Mouse (Mus musculus) Patski (cell line): ENCODE measurements at regions not wholly inside any gene's neighbourhood (a gene's known extent, or its start where the extent isn't known, plus 50 kb on each side); places are given as distances from the start of the nearest gene placed in this dataset.

ENCODE experiments used
- ATAC-seq: fragments of 100-300 bp; one replicate; pipeline ENCODE4 v1.8.0; 2021
- CTCF ChIA-PET: fragments of 350-600 bp; sonication (Branson Sonifier 250); formaldehyde crosslinking; loops from one replicate; lab custom pipeline; 2022; ENCODE audit warnings: inconsistent platforms; lab: Charles Lee
- POLR2A ChIA-PET: fragments of 350-600 bp; sonication (Branson Sonifier 250); formaldehyde crosslinking; loops from one replicate; lab custom pipeline; 2022; ENCODE audit warnings: antibody characterized with exemption, inconsistent platforms; lab: Charles Lee
- DNase-seq: peaks from one replicate; pipeline ENCODE4 v3.0.0-alpha.2; 2011; ENCODE audit warnings: low read depth, low spot score
- H3K27me3 ChIP-seq: fragments of 371-371 bp; one replicate; pipeline ENCODE4 v1.5.1; 2021
- CTCF ChIP-seq: fragments of 100-300 bp; IDR thresholded peaks from one replicate; pipeline ENCODE4 v1.5.1; 2021
- in situ Hi-C: fragments of 300-500 bp; cut with MboI; formaldehyde crosslinking; loops from 3 replicates; pipeline ENCODE4 v1.11.1; 2018; ENCODE audit warnings: low pct_unique_long_range_greater_than_20kb, mixed read lengths

DNA sequence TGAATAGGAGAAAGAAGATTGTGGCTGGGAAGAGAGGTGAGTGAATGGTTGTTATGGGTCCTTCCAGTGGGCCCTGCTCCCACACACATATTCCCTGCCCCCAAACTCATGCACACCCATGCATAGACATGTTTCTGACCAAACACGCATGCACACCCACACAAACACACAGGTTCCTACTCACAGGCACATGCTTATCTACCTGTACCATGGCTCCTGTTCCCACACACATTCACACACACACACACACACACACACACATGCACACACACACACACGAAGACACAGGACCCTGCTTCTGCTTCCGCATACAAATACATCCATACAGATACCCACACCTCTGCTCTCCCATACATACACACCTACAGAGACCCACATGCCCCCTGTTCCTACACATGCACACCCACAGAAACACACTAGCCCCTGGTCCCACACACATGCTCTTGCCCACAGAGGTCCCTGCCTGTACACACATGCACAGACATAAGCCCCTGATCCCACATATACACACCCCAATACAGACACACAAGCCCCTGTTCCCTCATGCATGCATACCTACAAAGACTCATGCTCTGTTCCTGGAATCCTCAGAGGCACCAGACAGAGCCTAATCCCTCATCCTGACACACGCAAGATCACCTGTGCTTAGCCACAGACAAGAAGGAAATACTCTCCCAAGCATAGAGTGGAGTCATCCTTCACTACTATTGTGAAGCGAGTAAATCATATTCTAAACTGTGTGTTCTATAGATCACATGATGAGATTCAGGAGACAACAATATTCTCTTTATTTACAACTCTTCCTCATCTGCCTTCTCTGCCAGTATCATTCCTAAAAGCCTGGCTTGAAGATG is 100.1 kb downstream of the Mycn start:
- ChIA-PET POLR2A (no interaction called here), CTCF (interaction anchor here (0.9 kb wide), 1 partner anchor 11 kb away, joined by 3 read pairs; no protein-coding TSS in a partner anchor)
- DNase-seq (no peak), ATAC-seq (no peak)
- TF ChIP-seq CTCF = no peak
- H3K27me3 ChIP-seq = no peaks in the 10 kb centered on the region
- in situ Hi-C loops = no loop called here

DNA sequence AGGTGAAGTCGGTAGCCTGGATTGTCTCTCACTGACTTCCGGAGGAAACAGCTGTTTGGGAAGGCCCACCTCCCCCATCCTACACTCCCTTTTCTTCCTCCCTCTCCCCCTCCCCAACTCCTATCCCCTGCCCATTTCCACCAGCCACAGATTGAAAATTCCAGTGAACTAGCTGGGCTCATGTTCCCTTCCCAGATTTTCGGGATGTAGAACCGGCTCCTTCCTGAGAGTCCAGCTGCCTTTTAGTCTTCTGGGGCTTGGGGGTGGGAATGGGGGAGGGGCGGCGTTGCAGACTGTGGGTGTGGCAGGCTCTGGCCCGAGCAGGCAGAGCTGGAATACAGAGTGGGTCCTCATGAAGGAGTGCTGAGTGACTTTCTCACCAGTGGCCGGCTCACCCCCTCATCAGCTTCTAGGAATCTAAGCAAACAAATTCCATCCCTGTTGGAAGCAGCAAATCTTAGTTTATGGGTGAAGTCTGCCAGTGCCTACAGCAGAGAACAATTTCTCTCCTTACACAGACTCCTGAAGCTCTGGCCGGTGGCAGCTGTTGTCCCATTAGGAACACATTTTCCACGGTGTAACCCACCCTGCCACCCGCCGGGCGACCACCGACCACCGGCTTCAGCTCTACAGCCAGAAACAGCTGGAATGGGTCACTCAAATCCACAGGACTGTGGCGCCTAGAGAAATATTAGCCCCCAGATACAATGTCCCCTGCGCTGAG is 100.9 kb downstream of the Mycn start:
- in situ Hi-C loops = no loop called here
- ChIA-PET CTCF (no interaction called here), POLR2A (interaction anchor here (0.6 kb wide), 1 partner anchor 16 kb away, joined by 3 read pairs; no protein-coding TSS in a partner anchor)
- ATAC-seq (no peak), DNase-seq (no peak)
- H3K27me3 ChIP-seq = no peaks in the 10 kb centered on the region
- no peak for TF ChIP-seq CTCF

DNA sequence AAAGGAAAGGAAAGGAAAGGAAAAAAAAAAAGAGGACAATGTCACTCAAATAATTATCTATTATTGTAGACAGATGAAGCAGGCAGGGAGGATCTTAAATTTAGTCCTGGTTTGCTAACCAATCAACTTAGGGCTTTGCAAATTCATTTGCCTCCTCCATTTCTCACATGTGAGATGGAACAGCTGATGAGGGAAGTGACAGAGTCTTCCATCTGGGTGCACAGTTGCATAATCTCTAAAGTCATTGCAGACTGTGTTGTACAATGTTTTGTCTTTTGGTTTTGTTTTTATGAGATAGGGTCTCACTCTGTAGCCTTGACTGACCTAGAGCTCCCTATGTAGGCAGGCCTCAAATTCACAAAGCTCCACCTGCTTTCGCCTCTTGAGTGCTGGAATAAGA is 103.9 kb downstream of the Mycn start:
- DNase-seq = no peak
- ATAC-seq = no peak
- in situ Hi-C loops = no loop called here
- no peak for TF ChIP-seq CTCF
- ChIA-PET POLR2A (no interaction called here), CTCF (no interaction called here)
- no peaks in the 10 kb centered on the region for H3K27me3 ChIP-seq

DNA sequence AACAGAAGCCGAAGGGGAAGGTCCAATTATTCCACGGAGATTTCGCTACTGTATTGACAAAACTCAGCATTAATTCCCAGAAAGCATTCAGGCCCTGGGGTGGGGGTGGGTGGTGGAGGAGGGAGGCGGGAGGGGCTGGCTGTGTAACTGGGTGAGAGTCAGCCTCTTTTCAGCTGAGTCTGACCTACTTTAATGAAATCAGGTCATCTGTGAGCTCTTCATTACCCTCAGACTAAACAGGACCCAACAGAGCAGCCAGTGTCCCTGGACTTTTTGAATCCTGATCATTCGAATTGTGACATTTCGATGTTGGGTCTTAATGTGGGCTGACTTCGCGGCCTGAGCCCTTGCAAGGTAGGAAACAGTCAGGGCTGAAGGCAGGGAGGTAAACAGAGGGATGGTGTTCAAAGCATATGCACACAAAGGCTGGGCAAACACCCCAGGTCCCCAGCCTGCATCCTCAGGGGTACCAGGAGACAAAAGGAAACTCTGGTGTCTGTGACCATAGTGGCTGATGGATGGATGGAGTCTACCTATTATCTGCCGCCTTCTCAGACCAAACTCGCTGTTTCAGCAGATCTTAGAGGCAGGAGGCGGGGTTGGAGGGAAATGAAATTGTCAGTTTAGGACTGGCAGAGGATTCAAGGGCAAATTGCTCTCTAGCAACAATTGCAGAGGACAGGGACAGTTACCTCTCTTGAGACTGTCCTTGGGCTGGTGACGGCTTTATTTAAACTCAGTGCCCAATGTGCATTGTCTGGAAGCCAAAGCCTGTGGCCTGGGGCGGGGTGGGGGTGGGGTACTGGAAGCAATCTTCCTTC is 113.7 kb downstream of the Mycn start:
- ChIA-PET POLR2A (no interaction called here), CTCF (no interaction called here)
- in situ Hi-C loops = no loop called here
- DNase-seq (no peak), ATAC-seq (no peak)
- H3K27me3 ChIP-seq = no peaks in the 10 kb centered on the region
- no peak for TF ChIP-seq CTCF

DNA sequence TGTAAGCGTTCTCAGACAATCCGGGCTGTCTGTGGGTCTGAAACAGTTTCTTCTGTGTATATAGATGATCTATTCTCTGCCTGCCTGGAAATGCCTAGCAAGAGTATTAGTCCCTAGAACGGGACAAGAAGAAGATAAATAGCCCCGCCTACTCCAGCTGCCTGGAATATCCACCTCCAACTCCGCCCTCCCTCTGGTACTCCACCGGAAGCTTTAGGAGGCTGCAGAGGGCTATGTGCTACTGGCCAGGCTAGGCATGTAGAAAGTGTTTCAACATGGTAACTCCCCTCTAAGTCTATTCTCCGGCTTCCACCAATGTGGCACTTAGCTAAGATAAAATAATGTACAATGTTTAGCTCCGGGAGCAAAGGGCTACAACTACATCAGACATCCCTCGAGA is 114.3 kb downstream of the Mycn start:
- POLR2A ChIA-PET = no interaction called here
- DNase-seq = no peak
- in situ Hi-C loops = no loop called here
- ATAC-seq = no peak
- CTCF ChIA-PET = no interaction called here
- H3K27me3 ChIP-seq = no peaks in the 10 kb centered on the region
- no peak for TF ChIP-seq CTCF

DNA sequence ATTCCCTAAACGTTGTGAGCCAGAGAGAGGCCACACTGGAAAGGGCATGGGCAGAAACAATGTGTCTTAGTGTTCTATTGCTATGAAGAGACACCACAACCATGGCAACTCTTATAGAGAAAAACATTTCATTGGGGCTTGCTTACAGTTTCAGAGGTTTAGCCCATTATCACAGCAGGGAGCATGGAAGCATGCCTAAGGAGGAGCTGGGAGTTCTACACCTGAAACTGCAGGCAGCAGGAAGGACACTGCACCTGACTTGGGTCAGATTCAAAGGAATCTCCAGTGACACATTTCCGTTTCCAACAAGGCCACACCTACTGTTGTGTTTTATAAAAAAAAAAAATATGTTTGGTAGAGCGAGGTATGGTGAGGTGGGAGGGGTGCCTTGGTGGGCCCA is 115.3 kb downstream of the Mycn start:
- ChIA-PET POLR2A (no interaction called here), CTCF (no interaction called here)
- TF ChIP-seq CTCF = no peak
- H3K27me3 ChIP-seq = no peaks in the 10 kb centered on the region
- DNase-seq = no peak
- in situ Hi-C loops = no loop called here
- no peak for ATAC-seq

DNA sequence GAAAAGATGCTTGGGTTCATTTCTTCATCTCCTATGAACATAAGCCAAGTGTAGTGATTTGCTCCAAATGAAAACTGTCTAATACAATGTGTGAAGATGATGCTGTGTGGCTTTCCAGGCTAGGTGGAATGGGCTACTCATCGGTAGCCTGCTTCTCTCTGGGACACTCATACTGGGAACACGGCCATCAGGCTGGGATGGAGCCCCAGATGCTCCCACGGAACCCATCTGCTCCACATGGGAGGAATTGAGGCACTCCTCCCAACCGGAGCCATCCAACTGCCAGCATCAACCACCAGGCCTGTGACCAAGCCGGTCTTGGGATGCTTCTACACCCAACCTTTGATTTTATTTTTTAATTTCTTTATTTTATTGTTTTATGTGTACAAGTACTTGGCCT is 115.9 kb downstream of the Mycn start:
- ATAC-seq (no peak), DNase-seq (no peak)
- ChIA-PET CTCF (no interaction called here), POLR2A (interaction anchor here (0.6 kb wide), 1 partner anchor 362 kb away, joined by 4 read pairs; no protein-coding TSS in a partner anchor)
- in situ Hi-C loops = no loop called here
- no peak for TF ChIP-seq CTCF
- no peaks in the 10 kb centered on the region for H3K27me3 ChIP-seq

DNA sequence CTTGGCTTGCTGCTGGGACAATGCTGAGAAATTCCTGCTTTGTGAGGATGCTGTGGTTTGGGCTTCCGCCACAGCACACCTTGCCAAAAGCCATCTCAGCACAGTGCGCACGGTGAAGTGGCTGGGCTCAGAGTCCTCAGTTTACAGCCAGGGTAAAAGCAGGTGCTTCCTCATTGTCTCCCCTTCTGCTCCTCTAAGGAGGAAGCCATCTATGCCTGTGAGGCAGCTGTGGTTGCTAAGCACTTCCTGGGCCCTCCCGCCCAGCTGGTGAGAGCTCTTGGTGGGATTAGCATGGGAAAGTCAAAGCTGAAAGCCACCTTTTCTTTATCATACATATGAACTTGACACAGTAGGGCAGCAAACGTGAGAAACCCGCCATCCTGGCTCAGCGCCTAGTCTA is 120.2 kb downstream of the Mycn start:
- ATAC-seq (no peak), DNase-seq (no peak)
- ChIA-PET POLR2A (no interaction called here), CTCF (interaction anchor here (0.7 kb wide), 1 partner anchor 8 kb away, joined by 3 read pairs; no protein-coding TSS in a partner anchor)
- H3K27me3 ChIP-seq = no peaks in the 10 kb centered on the region
- in situ Hi-C loops = no loop called here
- TF ChIP-seq CTCF = no peak

DNA sequence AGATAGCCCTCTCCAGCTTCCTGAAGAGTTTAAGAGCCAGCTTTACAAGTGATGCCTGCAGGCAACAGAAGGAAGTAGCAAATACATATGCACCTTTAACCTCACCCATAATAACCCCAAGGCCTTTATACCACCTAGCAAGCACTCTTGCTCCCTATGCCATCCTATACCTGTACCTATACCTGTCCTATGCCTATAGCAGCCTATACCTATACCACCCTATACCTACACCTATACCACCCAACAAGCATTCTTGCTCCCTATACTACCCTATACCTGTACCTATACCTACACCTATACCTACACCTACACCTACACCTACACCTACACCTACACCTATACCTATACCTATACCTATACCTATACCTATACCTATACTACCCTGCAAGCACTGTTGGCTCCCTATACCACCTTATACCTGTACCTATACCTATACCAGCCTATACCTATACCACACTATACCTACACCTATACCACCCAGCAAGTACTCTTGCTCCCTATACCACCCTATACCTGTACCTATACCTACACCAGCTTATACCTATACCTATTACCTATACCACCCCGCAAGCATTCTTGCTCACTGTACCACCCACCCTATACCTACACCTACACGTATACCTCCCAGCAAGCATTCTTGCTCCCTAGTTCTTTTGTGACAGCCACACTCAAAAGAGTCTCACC is 120.9 kb downstream of the Mycn start:
- POLR2A ChIA-PET = no interaction called here

DNA sequence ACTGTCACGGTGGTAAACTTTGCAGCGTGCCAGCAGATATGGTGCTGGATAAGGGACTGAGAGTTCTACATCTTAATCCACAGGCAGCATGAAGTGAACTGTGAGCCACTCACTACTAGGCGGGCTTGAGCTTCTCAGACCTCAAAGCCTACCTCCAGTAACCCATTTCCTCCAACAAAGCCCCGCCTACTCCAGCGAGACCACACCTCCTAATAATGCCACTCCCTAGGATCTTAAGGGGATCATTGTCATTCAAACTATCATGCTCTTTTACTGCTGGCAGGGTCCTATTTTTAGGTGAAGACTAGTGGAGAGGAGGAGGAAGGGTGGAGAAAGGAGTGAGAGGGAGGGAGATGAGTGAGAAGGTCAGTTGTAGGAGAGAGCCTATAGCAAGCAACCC is 122.0 kb downstream of the Mycn start:
- DNase-seq = no peak
- in situ Hi-C loops = loop anchor here (10.0 kb wide), 1 partner anchor 395 kb away; no protein-coding TSS in a partner anchor

More for the DNA sequence above, 120.9 kb downstream of the Mycn start:
- TF ChIP-seq CTCF = no peak
- ATAC-seq (no peak), DNase-seq (no peak)
- CTCF ChIA-PET = no interaction called here
- no peaks in the 10 kb centered on the region for H3K27me3 ChIP-seq
- in situ Hi-C loops = no loop called here

More for the DNA sequence above, 122.0 kb downstream of the Mycn start:
- ChIA-PET POLR2A (no interaction called here), CTCF (no interaction called here)
- no peak for ATAC-seq
- TF ChIP-seq CTCF = no peak
- no peaks in the 10 kb centered on the region for H3K27me3 ChIP-seq
